Mouse (Mus musculus): ENCODE measurements around the gene Cdh3.

The Cdh3 gene

DNA sequence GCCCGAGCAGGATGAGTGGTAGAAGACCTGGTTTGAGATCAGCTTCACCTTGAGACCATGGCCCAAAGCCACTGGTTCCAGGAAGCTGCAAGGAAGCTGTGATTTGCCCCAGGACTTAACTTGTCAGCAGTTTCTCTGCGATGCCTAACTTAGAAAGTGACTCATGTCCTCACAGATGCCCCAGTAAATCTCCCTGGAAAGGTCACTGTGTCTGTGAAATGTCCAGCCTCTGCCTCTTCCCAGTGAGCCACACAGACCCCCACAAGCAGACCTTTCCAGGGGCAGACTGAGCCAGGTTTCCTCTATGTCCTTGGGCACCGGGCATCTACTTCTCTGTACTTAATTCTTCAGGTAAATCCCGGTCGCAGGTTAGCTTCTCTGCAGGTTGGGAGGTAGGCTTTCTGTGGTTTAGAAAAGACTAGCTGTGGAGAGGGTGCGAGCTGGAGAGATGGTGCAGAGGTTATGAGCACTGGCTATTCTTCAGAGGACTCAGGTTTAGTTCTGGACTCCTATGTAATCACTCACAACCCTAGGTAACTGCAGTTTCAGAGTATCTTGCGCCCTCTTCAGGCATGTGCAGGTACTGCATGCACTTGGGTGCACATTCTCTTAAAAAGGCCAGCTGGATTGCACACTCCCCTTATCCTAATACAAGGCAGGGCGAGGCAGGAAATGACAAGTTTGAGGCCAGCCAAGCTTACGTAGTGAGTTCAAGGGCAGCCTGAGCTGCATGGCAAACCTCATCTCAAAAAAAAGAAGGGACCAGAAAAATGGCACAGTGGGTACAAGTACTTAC, 16.7 kb downstream of the Cdh3 start:
- no peak for DNase-seq (ENCODE audit: low read depth, low spot score)

DNA sequence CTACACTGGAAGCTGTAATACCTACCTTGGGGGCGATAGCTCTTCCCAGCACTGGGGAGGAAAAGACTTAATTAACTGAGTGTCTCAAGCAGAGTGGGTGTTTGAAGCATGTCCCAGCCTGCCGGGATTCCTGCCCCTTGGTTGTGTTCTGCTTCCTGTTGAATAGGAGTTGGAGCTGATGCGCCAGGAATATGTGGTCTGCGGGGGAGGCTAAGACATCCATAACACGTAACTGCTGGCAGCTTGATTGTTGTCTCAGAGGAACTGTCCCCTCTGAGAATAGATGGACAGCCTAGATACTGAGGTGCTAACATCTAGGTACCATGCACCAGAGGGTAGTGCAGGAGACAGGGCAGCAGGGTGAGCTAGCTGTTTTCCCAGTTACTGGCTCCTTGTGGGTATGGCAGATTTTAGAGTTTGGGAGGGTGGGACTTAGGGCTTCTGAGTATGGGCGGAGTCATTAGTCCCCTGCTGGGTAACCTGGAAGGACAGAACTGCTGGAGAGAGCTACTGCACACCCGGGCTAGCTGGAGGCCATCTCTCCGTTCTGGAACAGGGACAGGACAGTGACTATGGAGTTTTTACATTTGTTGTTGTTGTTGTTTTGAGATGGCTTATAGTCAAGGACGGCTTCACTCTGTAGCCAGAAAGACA, 18.0 kb downstream of the Cdh3 start:
- DNase-seq (ENCODE audit: low read depth, low spot score), result no peak

DNA sequence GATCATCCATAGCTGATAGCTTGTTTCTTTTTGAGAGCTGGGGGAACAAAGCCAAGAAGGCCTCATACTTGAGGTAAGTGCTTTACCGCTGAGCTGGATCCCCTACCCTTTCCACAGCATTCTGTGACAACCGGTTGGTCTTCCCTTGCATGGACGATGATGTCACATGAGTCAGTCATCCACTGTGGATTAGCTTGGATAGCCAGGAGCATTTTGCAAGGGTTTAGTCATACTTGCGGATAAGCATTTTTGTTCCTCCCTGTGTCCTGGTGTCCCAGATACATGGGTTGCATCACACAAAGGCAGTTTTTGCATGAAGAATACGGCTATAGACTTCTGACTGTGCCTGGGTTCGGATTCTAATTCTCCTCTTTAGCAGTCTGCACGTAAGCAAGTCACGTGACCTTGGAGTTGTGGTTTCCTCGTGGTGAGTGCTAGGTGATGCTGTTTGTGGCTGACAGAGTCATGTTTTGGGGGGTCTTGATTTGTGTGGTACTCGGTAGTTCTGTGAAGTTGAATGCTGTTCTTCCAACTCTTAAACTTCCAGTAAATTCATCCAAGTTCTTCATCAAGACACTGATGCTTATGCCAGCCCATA, 19.3 kb downstream of the Cdh3 start:
- DNase-seq (ENCODE audit: low read depth, low spot score), result no peak

DNA sequence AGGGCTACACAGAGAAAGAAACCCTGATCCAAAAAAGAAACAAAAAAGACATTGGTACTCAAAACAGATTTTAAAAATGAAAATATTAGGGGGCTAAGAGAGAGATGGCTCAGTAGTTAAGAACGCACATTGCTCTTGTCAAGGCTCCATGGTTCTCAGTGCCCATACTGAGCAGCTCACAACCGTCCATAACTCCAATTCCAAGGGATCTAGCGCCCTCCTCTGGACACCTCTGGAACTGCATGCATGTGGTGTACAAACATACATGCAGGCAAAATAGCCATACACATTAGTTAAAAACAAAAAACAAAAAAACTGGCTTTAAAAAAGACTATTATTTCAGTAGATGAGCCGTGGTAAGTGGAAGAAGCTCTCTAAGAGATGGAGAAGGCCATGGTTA, 19.9 kb downstream of the Cdh3 start:
- DNase-seq (ENCODE audit: low read depth, low spot score), result no peak

DNA sequence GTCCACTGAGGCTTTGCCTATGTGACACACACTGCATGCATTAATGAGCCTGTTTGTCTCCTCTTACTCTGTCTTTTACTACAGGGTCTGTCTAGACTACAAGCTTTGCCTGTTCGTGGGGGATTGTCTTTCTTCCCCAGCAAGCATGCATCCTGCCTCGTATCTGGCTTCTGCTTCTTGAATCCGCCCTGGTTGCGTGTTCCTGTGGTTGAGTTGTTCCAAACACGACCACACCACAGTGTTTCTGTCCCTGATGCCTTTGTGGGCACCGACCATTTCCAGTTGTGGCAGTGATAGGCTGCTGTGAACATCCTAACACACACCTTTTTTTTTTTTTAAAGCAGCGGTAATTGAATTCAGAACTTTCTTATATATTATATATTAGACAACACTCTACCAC, 23.0 kb downstream of the Cdh3 start:
- DNase-seq (ENCODE audit: low read depth, low spot score), result no peak

DNA sequence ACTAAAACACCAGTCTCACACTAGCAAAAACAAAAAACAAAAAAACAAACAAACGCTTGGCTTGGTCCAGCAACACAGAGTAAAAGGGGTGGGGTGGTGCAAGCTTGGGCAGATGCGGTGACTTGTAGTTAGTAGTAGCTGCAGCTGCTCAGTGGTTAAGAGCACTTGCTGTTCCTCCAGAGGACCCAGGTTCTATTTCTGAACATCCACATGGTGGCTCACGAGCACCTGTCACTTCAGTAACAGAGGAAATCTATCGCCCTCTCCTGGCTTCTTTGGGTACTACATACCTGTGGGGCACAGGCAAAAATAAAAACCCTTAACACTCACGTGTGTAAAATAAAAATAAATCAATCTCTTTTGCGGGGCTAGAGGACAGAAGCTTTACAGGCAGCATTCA, 23.8 kb downstream of the Cdh3 start:
- DNase-seq (ENCODE audit: low read depth, low spot score), result peak; percentile 18

DNA sequence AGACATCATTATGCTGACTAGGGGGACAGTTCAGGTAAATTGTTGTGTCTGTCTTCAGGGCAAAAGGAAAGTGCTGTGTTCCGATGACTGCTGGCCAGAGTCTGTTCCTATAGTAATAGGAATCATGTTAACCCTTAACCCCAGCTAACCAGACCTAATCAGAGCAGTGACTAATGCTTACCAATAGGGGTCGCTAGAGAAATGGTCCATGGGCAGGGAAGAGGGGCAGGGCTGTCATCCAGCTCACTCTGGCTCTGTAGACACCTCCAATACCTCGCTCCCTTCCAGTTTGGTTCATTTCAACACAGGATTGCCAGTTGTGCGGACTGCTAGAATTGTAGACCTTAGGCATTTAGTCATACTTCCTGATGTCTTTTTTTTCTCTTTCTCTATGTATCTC, 24.8 kb downstream of the Cdh3 start:
- no peak for DNase-seq (ENCODE audit: low read depth, low spot score)

DNA sequence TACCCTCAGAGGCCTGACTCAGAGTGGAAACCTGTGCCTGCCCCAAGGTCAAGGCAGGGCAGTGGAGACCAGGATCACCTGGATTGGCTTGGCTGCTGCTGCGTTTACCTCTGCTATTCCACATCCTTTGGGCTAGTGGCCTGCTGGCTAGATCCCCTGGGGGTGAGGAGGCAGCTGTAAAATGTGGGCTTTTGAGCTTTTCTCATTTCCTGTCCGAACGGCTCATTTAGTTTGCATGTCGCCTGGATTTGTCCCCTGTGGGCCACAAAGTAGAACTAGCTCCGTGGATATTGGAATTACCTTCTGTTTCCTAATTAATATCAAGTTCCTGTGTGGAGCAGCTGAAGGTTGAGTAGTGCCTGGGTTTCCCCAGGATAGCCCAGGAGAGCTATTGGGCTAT, 28.5 kb downstream of the Cdh3 start:
- no peak for DNase-seq (ENCODE audit: low read depth, low spot score)

DNA sequence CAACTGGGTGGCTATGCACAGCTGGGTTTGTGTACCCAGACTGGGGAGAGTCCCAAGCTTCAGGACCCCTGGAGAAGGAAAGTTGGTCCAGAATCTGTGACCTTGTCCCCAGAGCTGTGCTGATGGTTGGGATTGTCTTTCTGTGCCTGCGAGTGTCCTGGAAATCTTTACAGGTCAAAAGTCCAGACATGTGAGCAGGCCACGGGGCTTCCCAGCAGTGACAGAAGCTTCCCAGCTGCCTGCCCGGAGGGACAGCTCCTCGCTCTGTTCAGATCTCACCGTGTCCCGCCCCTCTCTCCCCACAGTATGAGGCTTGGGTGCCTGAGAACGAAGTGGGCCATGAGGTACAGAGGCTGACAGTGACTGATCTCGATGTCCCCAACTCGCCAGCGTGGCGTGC, 30.3 kb downstream of the Cdh3 start:
- no peak for DNase-seq (ENCODE audit: low read depth, low spot score)

DNA sequence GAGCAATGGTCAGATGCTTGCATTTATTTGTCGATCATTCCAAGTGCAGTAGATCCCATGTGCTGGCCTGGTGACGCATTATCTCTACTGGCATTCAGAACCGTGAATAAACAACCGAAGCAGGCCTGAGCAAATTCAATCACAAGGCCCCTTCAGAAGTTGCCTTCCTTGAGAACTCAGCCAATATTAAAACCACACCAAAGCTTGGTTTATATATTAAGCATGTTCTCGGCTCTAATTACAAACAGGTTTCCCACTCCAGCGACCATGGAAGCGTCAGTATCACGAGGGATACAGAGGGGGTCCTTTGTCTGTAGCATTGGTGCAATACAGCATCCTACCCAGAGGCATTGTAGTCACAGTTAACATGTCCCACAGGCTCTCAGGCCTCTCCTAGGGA, 32.4 kb downstream of the Cdh3 start:
- DNase-seq (ENCODE audit: low read depth, low spot score), result no peak

DNA sequence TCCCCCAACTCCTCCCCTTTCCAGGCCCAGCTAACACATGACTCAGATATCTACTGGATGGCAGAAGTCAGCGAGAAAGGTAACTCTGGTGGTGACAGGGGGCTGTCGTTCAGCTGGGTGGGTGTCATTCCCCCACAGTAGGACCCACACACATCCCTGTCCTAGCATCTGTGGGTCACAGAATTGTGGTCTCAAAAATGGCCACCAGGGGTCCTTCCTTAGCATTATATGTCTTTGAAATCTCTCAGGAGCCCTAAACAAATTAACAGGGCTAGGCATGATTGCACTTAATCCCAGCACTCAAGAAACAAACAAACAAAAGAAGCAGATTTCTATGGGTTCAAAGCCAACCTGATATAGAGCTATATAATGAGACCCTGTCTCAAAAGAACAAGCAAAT, 34.5 kb downstream of the Cdh3 start:
- no peak for DNase-seq (ENCODE audit: low read depth, low spot score)

DNA sequence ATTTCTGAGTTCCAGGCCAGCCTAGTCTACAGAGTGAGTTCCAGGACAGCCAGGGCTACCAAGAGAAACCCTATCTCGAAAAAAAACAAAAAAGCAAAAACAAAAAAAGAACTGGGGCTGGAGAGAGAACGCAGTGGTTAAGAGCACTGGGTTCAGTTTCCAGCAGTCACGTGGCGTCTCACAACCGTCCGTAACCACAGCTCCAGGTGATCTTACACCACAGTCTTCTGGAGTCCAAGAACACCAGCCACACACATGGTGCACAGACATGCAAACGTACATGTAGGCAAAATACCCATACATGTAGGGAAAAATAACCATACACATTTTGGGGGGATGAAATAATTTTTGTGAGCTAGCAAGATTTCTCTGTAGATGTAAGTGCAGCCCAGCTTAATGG, 36.1 kb downstream of the Cdh3 start:
- no peak for DNase-seq (ENCODE audit: low read depth, low spot score)

DNA sequence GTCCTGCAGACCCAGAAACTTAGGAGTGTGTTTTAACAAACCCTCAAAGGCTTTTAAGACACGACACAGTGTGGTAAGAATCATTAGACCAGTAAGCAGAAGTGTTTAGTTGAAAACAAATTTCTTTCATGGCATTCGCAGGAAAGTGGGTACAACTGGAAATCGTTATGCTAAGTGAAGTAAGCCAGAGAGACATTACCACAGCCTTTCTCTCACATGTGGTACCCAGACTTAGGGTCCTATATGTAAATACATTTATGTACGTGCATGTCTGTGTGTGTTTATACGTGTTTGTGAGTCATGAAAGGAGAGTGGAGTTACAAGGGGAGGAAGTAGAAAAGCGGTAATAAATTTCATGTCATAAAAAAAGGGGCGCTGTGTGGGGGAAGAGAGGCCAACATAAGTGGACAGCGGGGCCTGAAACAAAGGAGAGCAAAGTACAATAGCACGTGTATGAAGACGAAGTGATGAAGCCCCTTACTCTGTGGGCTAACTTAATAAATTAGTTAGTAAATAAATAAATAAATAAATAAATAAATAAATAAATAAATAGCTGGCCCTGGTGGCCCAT, 37.8 kb downstream of the Cdh3 start:
- DNase-seq (ENCODE audit: low read depth, low spot score), result no peak

DNA sequence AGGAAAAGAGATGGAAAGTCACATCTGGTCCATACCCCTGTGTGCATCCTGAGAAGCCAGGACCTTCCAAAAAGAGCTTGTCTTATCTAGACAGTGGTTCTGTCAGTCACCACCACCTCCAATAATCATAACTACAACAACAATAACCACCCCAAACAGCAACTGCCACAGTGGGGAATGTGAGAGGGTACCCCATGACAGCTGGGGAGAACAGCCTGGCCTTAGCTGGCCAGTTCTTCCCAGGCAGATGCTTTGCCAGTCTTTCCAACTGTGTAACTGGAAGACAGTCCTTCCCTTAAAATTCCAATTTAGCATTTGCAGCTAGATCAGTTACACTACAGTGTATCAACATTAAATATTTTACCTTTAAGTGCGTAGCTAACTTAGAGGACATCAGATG, 40.2 kb downstream of the Cdh3 start:
- no peak for DNase-seq (ENCODE audit: low read depth, low spot score)

DNA sequence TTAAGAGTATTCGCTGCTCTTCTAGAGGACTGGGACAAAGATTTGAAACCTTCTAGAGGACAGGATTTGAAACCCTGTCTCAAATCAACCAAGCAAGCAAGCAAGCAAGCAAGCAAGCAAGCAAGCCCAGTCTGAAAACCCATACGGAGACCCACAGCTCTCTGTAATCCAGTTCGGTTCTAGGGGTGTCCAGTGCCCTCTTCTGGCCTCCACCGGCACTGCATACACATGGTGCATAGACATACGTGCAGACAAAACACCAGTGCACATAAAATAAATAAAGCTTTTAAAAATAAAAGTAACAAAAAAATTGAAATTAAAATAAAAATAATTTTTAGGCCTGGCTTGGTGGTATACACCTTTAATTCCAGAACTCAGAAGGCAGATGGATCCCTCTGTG, 43.3 kb downstream of the Cdh3 start:
- no peak for DNase-seq (ENCODE audit: low read depth, low spot score)

DNA sequence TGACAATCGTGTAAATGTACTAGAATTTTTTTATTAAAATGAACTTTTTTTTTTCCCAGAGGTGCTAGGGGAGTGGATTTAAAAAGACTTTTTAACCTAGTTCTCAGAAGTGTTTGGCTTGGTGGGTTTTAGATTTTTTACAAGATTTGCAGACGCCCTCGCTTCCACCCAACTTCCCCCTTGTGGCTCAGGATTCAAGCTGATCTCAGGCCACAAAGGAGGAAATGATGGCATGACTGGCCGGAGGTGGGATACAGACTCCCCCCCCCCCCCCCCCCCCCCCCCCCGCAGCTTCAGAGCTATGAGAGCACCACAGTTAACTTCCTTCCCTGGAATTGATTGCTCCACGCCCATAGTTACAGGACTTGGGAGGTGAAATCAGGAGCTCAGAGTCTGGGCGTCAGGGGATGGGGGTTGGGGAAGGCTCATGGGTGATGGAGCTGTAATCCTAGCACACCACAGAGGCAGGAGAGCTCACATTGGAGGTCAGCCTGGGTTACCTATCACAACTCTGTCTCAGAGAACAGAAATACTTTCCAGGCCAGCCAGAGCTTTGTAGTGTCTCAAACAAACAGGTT, 45.5 kb downstream of the Cdh3 start:
- no peak for DNase-seq (ENCODE audit: low read depth, low spot score)

DNA sequence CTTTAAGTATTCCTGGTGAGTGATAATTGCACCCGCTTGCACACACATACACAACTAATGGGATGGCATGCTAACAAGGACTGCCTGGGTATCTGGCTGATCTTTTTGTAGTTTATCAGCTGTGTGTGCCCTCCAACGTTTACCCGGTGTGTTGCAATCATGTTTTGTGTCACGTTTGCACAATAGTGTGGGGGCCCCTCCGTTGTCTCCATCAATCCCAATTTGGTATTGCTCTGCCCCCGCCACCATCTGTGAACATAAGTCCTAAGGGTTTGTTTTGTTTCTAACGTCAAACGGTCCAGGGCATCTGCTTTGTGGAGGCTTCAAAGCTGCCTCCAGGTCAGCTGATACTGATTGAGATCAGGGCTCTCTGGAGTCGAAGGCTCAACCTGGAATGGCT, 49.2 kb downstream of the Cdh3 start:
- DNase-seq (ENCODE audit: low read depth, low spot score), result no peak

DNA sequence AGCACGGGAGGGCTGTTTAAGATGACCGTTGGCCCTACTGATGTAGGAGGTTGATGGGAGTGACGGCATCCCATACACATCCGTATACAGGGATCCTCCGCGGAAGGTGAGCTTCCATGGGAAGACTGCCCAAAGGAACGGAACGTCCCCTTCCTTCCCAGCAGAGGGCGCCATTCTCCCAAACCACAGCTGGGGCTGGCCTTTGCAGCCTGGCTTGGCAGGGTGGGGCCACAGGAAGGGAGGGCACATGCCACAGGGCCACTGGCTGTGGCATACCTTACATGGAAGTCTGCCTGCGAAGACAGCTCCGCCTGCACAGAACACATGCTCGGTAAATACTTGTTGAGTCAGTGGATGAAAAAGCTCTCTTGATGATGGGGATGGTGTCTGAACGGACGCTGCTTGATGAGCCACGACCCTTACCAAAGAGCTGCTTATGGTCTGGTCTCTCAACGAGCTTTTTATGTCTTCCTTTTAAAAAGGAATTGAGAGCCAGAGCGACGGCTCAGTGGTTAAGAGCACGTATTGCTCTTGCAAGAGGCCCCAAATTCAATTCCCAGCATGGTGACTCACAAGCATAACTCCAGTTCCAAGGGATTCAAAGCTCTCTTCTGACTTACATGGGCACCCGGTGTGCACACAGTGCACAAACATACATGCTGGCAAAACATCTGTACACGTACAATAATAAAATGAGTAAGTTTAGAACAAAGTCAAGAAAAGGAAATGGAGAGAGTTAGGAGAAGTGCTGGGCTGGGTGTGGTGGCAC, 50.6 kb downstream of the Cdh3 start:
- DNase-seq (ENCODE audit: low read depth, low spot score), result no peak

DNA sequence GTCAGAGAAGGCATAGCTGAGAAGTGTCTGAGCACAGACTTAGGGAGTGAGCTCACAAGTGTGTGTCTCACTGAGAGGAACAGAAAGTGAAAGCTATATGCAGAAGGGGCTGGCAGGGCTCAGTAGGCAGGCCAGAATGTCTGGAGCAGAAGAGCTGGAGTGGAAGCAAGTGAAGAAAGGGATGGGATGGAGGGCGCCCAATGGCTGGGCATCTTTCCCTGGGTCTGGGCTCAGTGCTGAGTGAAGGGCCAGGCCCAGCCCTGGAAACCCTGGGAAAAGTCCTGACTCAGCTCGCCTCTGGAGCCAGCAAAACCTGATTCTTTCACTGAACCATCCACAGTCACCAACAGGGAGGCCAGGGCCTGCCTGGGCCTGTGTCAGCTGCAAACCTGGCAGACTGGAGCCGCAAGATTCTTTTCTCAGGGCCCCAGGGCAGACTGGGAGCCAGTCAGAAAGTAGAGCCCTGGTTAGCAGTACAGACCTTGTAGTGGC, 53.0 kb downstream of the Cdh3 start:
- DNase-seq (ENCODE audit: low read depth, low spot score), result no peak

DNA sequence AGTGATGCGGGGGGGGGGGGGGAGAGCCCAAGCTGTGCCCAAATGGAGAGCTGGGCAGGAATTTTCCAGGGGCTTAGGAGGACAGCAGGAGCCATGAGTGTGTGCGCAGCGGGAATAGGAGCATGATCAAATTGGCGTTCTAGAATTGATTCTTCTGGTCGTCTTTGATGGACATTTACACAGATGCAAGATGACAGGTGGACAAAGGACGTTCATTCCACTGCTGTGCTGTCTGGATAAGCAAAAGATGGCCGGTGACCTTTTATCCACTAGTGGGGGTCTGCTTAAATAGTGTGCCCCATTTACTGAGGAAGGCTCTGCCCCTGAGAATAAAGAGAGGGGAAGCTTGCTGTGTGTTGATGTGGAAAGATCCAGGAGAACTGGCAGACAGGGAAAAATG, 58.3 kb downstream of the Cdh3 start:
- no peak for DNase-seq (ENCODE audit: low read depth, low spot score)

DNA sequence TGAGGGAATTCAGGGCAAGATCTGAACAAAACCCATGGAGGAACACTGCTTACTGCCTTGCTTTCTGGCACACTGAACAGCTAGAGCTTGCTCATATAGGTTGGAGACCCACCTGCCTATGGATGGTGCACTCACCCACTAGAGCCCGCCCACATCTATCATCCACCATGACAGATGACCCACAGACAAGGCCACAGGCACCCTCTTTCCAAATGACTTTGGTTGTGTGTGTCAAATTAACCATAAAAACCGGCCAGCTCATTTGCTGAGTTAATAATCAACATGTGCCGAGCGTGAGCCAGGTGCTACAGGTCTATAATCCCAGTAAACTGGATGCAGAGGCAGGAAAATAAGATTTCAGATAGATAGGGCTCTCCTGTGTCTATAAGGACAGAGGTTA, 59.7 kb downstream of the Cdh3 start:
- no peak for DNase-seq (ENCODE audit: low read depth, low spot score)
